23 mouse cellular contexts compared by ENCODE assay signal in the genomic region with DNA sequence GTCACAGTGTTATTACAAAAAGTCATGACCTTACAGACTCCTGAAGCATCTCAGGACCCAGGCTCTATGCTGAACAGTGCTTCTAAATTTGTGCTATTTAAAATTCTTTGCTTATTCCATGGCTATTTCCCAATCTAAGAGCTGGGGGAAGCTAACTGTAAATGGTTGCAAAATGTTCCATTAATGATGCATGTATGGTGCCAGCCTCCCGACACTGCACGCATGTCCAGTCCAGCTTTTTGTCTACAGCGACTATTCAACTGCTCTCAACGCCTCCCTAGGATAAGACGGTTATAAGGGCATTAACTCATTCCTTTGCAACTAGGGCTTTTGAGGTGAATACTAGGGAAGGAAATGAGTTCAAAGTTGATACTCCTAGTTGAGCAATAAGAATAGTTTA. TPM values are rescaled to one million over a fixed set of nuclear protein-coding genes. Genes with fewer than 3 reads are reported as not detected.
DNase-seq lines count a peak whose midpoint lies in the region; ATAC-seq and TF ChIP-seq lines count a peak whose summit lies in the region.
"Had no signal": no experiment of that assay in that cellular context is flagged by ENCODE, and none has a peak within 500 bp of the region (broad histone marks: within the 10 kb centered on the region; RNA-seq: fewer than 3 reads in every experiment).

No protein-coding gene starts in this region.

- H3K9ac ChIP-seq in lung, postnatal 0 days (replicated peaks; ENCODE audit: low read depth) = no peak overlapping the region
- no peak overlapping the region for H3K9ac ChIP-seq in midbrain, embryonic 11.5 days (ENCODE audit: low read length)
- no peak overlapping the region for H3K9ac ChIP-seq in midbrain, embryonic 13.5 days (replicated peaks)

- no peaks in the 10 kb centered on the region for H3K4me1 ChIP-seq in lung, postnatal 0 days (ENCODE audit: insufficient read depth, low read depth, low read length)
- H3K4me1 ChIP-seq in midbrain, embryonic 11.5 days (ENCODE audit: control insufficient read depth, insufficient read depth, low read length) = peaks cover 7% of the 10 kb centered on the region; the same call in 1 of the 2 replicates
- H3K4me1 ChIP-seq in midbrain, embryonic 13.5 days (replicated peaks) = peaks cover 19% of the 10 kb centered on the region

- no peak overlapping the region for H3K27ac ChIP-seq in lung, postnatal 0 days (ENCODE audit: low read length)
- no peak overlapping the region for H3K27ac ChIP-seq in midbrain, embryonic 11.5 days (ENCODE audit: low read depth, low read length)
- H3K27ac ChIP-seq in midbrain, embryonic 13.5 days = no peak overlapping the region

- H3K4me3 ChIP-seq in lung, postnatal 0 days (ENCODE audit: low read depth, low read length) = no peak overlapping the region
- no peak overlapping the region for H3K4me3 ChIP-seq in midbrain, embryonic 11.5 days (ENCODE audit: low read depth, low read length)
- H3K4me3 ChIP-seq in midbrain, embryonic 13.5 days (replicated peaks) = no peak overlapping the region

- ATAC-seq in lung, postnatal 0 days = no peak; the same call in 1 of the 2 replicates
- ATAC-seq in midbrain, embryonic 11.5 days (ENCODE audit: low FRiP score) = no peak
- ATAC-seq in midbrain, embryonic 13.5 days = no peak
- ATAC-seq: activated CD4-positive, CD25-positive, alpha-beta regulatory T cell, adult 4 months; CD4-positive, CD25-positive, alpha-beta regulatory T cell, adult 4 months; Patski had no signal

- DNase-seq in lung, postnatal 0 days (ENCODE audit: low spot score) = peak; percentile 66
- DNase-seq in lung, postnatal 14 days = no peak
- peak; percentile 26 for DNase-seq in midbrain, embryonic 11.5 days (ENCODE audit: low spot score, missing footprints)
- DNase-seq in adipocyte (ENCODE audit: low spot score) = peak; percentile 54
- no peak for DNase-seq in cerebellum, postnatal 25 days
- DNase-seq: adrenal gland, adult 2 months; adrenal gland, adult 8-10 months; adrenal gland, postnatal 10 days; adrenal gland, postnatal 14 days; adrenal gland, postnatal 25 days; adrenal gland, postnatal 36 days; B cell, adult 2 months; cerebellum, adult 11 months; cerebellum, adult 11-12 months; cerebellum, adult 18-20 months; cerebellum, adult 2 months had no signal

- H3K36me3 ChIP-seq in lung, postnatal 0 days (ENCODE audit: insufficient read depth, low read length) = no peaks in the 10 kb centered on the region
- H3K36me3 ChIP-seq in midbrain, embryonic 11.5 days (ENCODE audit: control insufficient read depth, insufficient read depth, low read length) = no peaks in the 10 kb centered on the region
- no peaks in the 10 kb centered on the region for H3K36me3 ChIP-seq in midbrain, embryonic 13.5 days
- H3K36me3 ChIP-seq: G1E had no signal

- H3K4me2 ChIP-seq in lung, postnatal 0 days (replicated peaks; ENCODE audit: low read depth, low read length) = no peak overlapping the region
- H3K4me2 ChIP-seq in midbrain, embryonic 11.5 days = no peak overlapping the region
- no peak overlapping the region for H3K4me2 ChIP-seq in midbrain, embryonic 13.5 days (replicated peaks)

- WGBS in lung, postnatal 0 days = 58% methylated on average over 5 of the region's 5 CpGs
- 87% methylated on average over 5 of the region's 5 CpGs for WGBS in midbrain, embryonic 11.5 days
- WGBS in midbrain, embryonic 13.5 days = 84% methylated on average over 5 of the region's 5 CpGs

- peaks cover 11% of the 10 kb centered on the region for H3K27me3 ChIP-seq in lung, postnatal 0 days (replicated peaks; ENCODE audit: insufficient read depth, low read length)
- H3K27me3 ChIP-seq in midbrain, embryonic 11.5 days (ENCODE audit: control insufficient read depth, insufficient read depth, low read length) = peaks cover 29% of the 10 kb centered on the region
- H3K27me3 ChIP-seq in midbrain, embryonic 13.5 days = peaks cover 42% of the 10 kb centered on the region
- H3K27me3 ChIP-seq: CH12.LX had no signal

- H3K9me3 ChIP-seq in lung, postnatal 0 days (ENCODE audit: low read length) = no peaks in the 10 kb centered on the region
- H3K9me3 ChIP-seq in midbrain, embryonic 11.5 days (ENCODE audit: control insufficient read depth, low read length) = no peaks in the 10 kb centered on the region
- H3K9me3 ChIP-seq in midbrain, embryonic 13.5 days = no peaks in the 10 kb centered on the region

- TF ChIP-seq EP300 in lung, postnatal 0 days (IDR thresholded peaks at IDR 0.05) = no peak

- no peak for TF ChIP-seq CTCF in lung, postnatal 0 days (IDR thresholded peaks at IDR 0.05)

RNA-seq across cellular contexts. Expression of a gene that starts 2.4 kb away (rescaled TPM):
- 2.7 and 3.1 TPM in 2 replicates for polyA plus RNA-seq in lung, postnatal 0 days (2015; fragmentation: Nextera tagmentation; extraction: Ambion mirVana)
- 0.05 and 0.06 TPM in 2 replicates for polyA plus RNA-seq in midbrain, embryonic 11.5 days (2014; fragmentation: Nextera tagmentation; extraction: Ambion mirVana)
- polyA plus RNA-seq in midbrain, embryonic 13.5 days (2015; fragmentation: Nextera tagmentation; extraction: Ambion mirVana) = 0.08 TPM in 1 of 2 replicates, not detected in the other
- polyA plus RNA-seq: activated CD4-positive, CD25-positive, alpha-beta regulatory T cell, adult 4 months; brain, embryonic 14.5 days; G1E; Patski had no signal

Comparison
In these comparisons a context has a peak if more than half of its experiments do, and no peak if none do; other contexts are left out.
1. DNase-seq: peak in lung, postnatal 0 days (single experiment), midbrain, embryonic 11.5 days (single experiment) and adipocyte (single experiment); none in lung, postnatal 14 days (single experiment) and cerebellum, postnatal 25 days (0 of 2).